Mouse (Mus musculus): Measurements from ENCODE around the gene Pdzd11.

The Pdzd11 gene

DNA sequence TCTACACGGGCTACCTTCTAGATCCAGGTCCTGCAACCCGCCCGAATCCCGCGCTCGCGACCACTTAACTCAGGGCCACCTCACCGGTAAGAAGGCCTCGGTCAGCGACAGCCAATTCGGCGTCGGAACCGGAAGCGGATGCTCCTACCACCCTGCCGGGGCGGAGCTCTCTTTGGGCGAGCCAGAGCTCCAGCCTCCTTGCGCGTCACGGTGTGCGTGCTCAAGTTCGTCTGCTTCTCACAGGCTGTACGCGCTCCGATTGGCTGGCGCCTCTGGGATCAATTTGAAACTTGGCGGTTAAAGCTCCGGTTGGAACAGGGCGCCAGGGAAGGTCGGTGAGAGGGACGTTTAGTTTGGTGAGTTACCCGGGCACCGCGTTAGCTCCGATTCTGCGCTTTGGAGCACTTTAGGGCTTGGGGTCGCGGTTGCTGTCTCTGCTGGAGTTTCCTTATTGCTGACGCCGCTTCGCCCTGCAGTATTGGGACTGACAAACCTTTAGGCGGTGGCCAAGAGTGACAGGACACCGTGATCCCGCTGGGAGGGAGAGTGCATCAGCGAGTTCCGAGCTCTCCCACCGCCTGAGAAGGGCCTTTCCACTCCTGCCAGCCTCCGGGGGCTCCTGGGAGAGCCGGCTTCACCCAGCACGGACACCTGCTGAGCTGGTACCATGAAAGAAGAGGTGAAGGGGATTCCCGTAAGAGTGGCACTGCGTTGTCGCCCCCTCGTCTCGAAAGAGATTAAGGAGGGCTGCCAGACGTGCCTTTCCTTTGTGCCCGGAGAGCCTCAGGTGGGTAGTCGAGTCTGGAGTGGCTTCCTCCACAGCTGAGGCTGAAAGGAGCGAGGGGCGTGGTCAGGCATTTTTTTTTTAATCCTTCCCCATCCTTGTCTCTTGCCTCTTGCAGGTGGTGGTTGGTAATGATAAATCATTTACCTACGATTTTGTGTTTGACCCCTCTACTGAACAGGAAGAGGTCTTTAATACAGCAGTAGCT, at the start of gene Pdzd11:
Gene Pdzd11, minus strand, starts transcription at position 767 of the 992 bp plus-strand sequence.
- in situ Hi-C loops (cut with MboI; ENCODE audit: low pct_unique_long_range_greater_than_20kb in 1 of 2, low sequenced_read_pairs in 2 of 2, unreplicated experiment in 1 of 2) = no loop called here

DNA sequence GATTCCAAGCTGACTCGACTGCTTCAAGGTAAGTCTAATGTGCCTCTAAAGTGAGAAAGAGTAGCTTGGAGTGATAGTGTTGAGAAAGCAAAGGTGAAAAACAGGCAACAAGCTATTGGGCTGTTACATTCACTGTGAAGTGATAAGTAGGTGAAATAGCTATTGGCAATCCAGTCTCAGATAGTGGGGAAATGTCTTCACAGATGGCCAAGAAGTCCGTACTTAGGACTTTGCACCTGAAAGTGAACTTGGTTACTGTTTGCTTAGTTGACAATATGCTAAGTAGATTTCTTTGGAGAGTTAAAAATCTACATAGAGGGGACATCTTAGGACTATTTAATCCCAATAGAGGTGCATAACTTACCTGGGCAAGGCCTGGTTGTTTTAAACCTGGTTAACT, 38.5 kb upstream of the Pdzd11 start:
- in situ Hi-C loops (cut with MboI; ENCODE audit: low pct_unique_long_range_greater_than_20kb in 1 of 2, low sequenced_read_pairs in 2 of 2, unreplicated experiment in 1 of 2) = no loop called here

DNA sequence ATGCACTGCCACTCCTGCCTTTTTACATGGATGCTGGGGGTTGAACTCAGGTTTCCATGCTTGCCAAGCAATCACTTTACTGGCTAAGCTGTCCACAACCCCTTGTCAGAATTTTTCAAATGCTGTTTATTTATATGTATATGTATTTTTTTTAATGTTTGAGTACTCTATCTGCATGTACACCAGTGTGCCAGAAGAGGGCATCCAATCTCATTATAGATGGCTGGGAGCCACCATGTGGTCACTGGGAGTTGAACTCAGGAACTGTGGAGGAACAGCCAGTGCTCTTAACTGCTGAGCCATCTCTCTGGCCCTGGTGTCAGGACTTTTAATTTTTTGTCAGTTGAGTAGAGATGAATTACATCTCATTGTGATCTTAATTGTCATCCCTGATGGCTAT, 26.5 kb upstream of the Pdzd11 start:
- in situ Hi-C loops (cut with MboI; ENCODE audit: low pct_unique_long_range_greater_than_20kb in 1 of 2, low sequenced_read_pairs in 2 of 2, unreplicated experiment in 1 of 2) = no loop called here

DNA sequence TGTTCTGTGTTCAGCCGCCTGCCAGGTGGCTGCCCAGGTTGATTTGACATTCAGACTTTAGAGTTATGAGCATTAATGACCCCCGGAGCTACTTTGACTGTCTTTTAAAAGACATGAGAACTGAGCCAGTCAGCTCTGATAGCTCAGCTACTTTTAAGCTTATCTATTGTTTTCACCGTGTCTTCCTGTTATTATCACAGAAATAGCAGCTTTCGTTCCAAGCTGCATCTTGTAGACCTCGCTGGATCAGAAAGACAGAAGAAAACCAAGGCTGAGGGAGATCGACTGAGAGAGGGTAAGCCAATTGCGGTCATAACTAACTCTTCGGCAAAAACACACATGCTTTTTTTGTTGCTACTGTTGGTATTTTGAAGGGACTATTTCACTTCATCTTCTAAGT, 12.1 kb upstream of the Pdzd11 start:
- in situ Hi-C loops (cut with MboI; ENCODE audit: low pct_unique_long_range_greater_than_20kb in 1 of 2, low sequenced_read_pairs in 2 of 2, unreplicated experiment in 1 of 2) = no loop called here

DNA sequence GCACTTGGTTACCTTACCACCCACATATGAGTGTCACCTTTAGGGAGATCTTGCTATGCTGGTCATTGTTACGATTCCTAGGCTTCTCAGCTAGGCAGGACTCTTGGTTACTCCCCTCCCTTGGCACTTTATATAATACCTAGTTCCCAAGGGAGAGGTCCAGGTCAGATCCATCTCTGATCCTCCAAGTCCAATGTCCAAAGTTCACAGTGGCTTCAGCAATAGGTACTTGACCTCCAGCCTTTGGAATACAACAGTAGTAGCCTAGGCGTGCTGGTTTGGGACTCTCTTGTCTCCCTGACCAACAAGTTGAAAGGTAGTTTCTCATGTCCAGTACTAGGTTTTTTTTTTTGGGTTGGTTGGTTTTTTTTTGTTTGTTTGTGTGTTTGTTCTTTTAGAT, 2.7 kb upstream of the Pdzd11 start:
- in situ Hi-C loops (cut with MboI; ENCODE audit: low pct_unique_long_range_greater_than_20kb in 1 of 2, low sequenced_read_pairs in 2 of 2, unreplicated experiment in 1 of 2) = no loop called here

DNA sequence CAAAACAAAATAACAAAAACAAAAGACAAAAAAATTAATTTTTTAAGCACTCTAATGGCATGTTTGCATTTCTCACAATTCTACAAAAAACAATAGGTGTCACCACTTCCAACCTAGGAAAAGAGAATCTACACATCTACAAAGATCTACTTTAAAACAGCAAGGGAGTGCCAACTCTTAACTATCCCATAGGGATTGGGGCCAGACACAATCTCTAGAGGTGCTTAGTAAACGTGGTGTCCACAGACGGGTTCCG, 894 bp downstream of the Pdzd11 start, which contains the start of gene Kif4:
Gene Kif4, plus strand, starts transcription at position 192 of the 256 bp plus-strand sequence.
- in situ Hi-C loops (cut with MboI; ENCODE audit: low pct_unique_long_range_greater_than_20kb in 1 of 2, low sequenced_read_pairs in 2 of 2, unreplicated experiment in 1 of 2) = no loop called here

DNA sequence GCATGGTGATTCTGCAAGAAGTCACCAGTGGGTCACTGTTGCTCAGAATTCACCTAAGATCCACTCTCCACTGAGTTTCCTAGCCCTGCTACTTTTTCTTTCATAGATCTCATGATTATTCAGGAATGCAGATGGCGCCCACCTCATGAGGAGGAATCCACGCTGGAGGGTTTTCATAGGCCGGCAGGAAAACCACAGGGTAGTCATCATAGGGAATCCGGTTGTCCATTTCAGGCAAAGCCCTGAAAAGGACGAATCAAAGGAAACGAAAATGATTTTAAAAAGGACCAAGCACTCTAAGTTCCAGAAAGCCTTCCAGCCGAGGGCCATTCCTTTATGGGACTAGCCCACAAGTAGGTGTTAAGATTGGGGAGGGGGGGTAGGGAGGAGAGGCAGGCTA, 1.2 kb downstream of the Pdzd11 start:
- in situ Hi-C loops (cut with MboI; ENCODE audit: low pct_unique_long_range_greater_than_20kb in 1 of 2, low sequenced_read_pairs in 2 of 2, unreplicated experiment in 1 of 2) = no loop called here

DNA sequence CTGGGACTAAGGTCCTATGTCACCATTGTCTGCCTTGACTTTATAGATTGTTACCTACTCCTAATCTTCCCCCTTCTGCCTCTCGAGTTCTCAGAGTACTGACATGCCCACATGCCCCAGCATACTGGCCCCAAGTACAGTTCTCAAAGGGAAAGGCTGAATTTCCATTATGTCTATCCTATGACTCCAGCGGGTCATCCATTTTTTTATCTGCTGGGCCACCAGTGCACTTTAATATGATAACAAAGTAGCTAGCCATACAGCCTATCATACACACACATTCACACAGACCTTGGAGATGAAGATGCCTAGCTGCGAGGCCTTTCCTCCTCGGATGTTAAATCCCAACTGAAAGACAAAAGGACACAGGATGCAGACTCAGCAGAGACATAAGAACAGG, 2.1 kb downstream of the Pdzd11 start:
- in situ Hi-C loops (cut with MboI; ENCODE audit: low pct_unique_long_range_greater_than_20kb in 1 of 2, low sequenced_read_pairs in 2 of 2, unreplicated experiment in 1 of 2) = no loop called here

DNA sequence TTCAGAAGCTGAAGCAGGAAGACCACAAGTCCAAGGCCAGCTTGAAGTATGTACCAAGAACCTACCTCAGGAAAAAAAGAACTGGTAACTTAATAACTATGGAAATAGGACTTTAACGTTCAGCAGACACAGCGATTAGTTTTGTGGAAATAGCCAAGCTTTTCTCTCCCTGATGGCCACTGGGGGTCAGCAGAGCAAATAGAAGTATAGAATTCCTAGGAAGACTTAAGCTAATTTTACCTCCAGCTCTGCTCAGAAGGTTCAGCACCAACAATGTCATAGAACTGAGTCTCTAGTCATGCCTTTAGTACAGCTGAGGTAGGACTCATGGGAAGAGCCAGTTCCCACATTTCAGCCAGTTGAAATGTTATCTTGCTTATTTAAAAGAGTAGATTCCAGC, 5.0 kb downstream of the Pdzd11 start:
- in situ Hi-C loops (cut with MboI; ENCODE audit: low pct_unique_long_range_greater_than_20kb in 1 of 2, low sequenced_read_pairs in 2 of 2, unreplicated experiment in 1 of 2) = no loop called here

DNA sequence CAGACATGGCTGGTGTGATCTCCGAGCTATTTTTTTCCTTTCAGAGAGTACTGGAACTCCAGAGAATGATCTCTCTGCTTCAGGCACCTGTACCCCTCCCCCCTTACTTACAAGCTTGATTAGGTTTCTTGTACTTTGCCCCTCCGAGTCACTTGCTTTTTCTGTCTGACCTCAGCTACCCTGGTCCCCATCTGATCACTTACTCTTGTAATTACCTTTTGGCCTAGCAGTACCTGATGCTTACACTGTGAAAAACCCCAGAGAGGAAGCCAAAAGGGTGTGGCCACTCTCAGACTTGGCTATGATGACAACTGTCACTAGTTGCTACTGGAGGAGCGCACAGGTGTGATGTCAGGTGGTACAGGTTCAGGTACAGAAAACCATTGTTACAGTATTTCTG, 7.9 kb downstream of the Pdzd11 start:
- in situ Hi-C loops (cut with MboI; ENCODE audit: low pct_unique_long_range_greater_than_20kb in 1 of 2, low sequenced_read_pairs in 2 of 2, unreplicated experiment in 1 of 2) = no loop called here

DNA sequence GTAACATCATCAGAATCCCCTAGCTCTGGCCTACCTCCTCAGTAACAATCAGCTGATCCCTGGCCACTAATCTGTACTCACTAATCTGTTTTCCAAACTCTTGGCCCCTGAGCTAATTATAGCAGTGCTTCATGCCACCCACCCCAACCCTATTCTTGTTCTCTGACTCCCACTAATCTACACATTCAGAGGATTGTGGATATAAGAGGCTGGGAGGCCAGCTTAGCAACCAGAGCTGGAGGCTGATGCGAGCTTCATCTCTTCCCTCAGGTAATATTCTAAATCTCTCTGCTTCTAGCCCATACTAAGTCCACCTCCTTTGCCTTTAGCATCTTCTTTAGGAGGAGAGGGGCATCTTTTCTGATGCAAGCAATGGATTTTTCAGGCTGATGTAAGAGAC, 21.1 kb downstream of the Pdzd11 start, which contains the start of gene Arr3:
Gene Arr3, plus strand, starts transcription at position 184 of the 400 bp plus-strand sequence.
- in situ Hi-C loops (cut with MboI; ENCODE audit: low pct_unique_long_range_greater_than_20kb in 1 of 2, low sequenced_read_pairs in 2 of 2, unreplicated experiment in 1 of 2) = no loop called here

DNA sequence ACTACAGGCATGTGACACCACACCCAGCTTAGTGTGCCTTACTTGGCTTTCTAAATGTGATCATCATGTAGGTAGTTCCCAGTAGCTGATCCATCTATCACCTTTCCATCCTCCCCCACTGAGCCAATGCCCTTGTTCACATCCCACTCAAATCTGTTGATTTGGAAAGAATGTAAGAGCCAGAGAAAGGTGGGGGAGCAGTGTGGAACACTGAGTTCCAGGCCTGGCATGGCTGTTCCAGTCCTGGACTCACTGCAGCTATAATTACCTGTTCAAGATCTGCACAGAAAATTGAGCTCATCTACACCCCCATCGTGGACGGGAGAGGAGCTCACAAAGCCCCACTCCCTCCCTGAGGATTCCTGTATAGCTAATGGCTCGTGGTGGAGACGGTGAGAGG, 26.6 kb downstream of the Pdzd11 start:
- in situ Hi-C loops (cut with MboI; ENCODE audit: low pct_unique_long_range_greater_than_20kb in 1 of 2, low sequenced_read_pairs in 2 of 2, unreplicated experiment in 1 of 2) = no loop called here

DNA sequence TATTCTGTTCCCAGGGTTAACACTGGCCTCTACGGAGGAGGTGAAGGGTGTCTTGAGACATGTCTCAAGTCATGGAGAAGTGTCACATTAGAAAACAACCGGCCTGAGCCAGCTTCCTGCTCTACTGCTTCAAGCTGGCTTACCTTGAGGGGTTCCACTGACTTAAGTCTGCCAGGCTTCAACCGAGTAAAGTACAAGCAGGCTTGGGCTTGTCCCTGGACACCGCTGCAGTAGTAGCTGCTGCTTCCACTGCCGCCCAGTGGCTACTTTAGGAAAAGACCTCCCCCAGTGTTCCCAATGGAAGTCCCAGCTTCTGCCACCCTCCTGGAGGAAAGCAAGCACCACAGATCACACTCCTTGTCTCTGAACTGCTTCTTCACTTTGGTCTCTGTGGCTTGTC, 28.9 kb downstream of the Pdzd11 start:
- in situ Hi-C loops (cut with MboI; ENCODE audit: low pct_unique_long_range_greater_than_20kb in 1 of 2, low sequenced_read_pairs in 2 of 2, unreplicated experiment in 1 of 2) = no loop called here

DNA sequence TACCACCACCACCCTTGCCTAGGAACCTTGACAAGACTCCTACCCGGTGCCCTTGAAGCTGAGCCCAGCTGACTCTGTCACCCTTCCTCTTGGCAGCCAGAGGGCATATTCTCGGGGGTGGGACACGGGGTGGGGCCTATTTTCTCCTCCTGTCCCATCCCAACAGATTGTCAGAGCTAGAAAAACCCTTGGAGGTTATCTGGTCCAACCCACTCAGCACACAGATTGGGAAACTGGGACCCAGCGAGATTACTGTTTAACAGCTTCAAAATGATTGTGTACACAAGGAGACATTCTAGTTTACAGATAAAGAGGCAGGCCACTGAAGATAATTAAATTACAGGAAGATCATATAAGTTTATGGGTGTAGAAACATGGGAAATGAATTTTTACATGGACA, 31.6 kb downstream of the Pdzd11 start, which contains the start of gene P2ry4:
Gene P2ry4, minus strand, starts transcription at position 79 of the 400 bp plus-strand sequence.
- in situ Hi-C loops (cut with MboI; ENCODE audit: low pct_unique_long_range_greater_than_20kb in 1 of 2, low sequenced_read_pairs in 2 of 2, unreplicated experiment in 1 of 2) = no loop called here
